Mouse (Mus musculus): ENCODE measurements around the gene Gm28308. TPM values are rescaled to one million over a fixed set of nuclear protein-coding genes. Genes with fewer than 3 reads are reported as not detected.

Gene Gm28308
- total RNA-seq, 1 experiment from 2014 or later = 1.3 TPM

DNA sequence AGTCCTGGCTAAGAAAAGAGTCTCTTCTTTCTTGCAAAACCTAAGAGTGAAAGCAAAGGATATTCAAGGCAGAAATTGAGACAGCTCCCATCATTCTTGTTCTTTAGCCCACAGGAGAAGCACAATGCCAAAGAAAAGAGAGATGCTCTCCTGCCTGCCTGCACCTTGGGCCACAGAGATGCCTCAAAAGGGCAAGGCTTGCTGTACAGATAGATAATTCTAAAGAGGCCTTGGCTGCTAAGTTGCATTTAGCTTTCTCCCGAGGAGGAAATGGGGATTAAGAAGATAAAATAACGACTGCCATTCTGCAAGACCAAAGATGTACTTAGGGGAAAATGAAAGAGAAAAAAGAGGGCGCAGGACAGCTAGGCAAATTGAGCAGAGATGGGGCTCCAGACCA, 33.8 kb upstream of the Gm28308 start:
- DNase-seq = no peak

GRCm38 (mm10) chr6:52246403-52246803, 33.3 kb upstream of the Gm28308 start:
- no peak for DNase-seq

GRCm38 (mm10) chr6:52245757-52246142, 32.6 kb upstream of the Gm28308 start, which contains the start of gene Hoxa11:
TSS of gene Hoxa11 (minus strand) at chr6:52245810.
- DNase-seq = no peak

- DNase-seq = no peak
Observed at GRCm38 (mm10) chr6:52245040-52245756, 32.1 kb upstream of the Gm28308 start.

DNA sequence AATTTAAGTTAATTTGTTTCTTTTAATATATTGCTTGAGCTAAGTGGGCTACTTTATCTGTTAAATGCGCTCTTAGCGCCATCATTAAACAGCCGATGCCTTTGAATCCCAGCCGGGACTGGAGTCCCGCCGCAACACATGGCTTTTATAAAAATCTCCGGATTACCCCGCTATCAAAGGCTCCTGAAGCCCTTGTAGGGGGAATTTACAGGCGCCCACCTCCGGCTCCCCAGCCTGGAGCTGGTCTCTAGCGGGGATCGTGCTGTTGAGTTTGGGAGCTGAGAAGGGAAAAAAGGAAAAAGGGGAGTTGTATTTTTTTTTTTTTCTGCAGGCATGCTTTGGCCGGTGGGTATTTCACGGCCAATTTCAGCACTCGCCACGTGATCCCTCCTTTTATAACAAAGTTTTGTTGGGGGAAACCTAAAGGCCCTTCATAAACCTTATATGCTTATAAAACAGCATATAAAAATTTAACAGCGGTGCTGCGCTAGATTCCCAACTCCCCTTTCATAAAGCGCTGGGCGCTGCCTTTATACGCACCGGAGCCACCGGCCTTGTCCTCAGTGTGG, 31.4 kb upstream of the Gm28308 start:
- no peak for DNase-seq

- DNase-seq = no peak
Observed at GRCm38 (mm10) chr6:52243681-52244121, 30.6 kb upstream of the Gm28308 start.

DNA sequence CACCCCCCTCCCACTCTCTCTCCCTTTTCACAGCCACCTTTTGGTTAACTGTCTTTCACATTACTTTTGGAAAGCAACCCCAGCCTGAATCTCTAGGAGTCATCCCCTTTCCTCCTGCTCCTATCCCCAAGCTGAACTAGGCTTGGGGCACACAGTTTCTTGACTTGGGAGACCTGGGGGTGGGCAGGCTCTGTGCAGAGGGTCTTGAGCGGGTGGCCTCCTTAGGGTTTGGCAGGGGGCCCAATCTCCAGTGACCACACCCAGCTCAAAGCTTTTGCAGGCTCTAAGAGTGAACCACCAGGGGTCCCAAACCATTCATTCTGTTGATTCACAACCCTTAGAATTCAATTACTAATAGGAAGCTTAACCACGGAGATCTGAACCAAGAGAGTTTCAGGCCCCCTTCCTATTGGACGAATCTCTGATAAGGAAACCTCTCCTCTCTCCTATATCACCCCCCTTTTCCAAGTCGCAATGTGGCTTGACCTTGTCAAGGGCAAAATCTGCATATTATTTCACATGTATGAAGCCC, 29.7 kb upstream of the Gm28308 start:
- DNase-seq = no peak

DNA sequence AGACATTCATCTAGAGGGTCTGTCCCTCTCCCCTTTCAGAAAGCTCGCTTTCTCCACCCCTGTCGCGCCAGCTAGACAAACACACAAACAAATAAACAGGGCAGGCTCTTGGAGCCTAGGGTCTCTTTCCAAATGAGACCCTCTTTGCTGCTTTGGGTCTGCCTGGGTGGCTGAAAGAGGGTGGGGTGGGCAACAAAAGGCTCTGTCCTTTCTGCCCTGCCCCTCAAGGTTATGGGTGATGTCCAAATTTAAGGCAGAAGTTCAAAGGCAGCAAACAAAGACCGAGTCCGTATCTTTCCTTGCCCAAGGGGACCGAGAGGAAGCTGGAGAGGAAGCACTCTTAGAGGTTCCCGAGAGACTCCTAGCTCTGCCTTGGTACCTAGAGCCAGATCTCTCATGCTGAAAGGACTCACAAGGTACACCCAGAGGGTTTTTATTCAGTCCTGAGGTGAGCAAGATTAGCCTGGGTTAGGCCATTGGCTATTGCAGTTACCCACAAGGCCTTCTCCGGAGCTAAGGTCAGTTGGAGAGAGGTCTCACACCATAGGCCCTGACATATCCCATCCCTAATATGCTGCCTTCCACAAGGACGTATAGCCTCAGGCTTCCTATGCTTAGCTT, 28.0 kb upstream of the Gm28308 start:
- DNase-seq = no peak

GRCm38 (mm10) chr6:52240389-52241000, 27.4 kb upstream of the Gm28308 start, which contains the start of gene Hoxa10:
TSS of gene Hoxa10 (minus strand) at chr6:52240854.
- DNase-seq = peak; percentile 90

GRCm38 (mm10) chr6:52239625-52240388, 26.7 kb upstream of the Gm28308 start:
- no peak for DNase-seq

- no peak for DNase-seq
Observed at GRCm38 (mm10) chr6:52238976-52239375, 25.8 kb upstream of the Gm28308 start.

GRCm38 (mm10) chr6:52238155-52238545, 25.0 kb upstream of the Gm28308 start:
- no peak for DNase-seq

- DNase-seq = no peak
Observed at GRCm38 (mm10) chr6:52237346-52238154, 24.4 kb upstream of the Gm28308 start.

DNA sequence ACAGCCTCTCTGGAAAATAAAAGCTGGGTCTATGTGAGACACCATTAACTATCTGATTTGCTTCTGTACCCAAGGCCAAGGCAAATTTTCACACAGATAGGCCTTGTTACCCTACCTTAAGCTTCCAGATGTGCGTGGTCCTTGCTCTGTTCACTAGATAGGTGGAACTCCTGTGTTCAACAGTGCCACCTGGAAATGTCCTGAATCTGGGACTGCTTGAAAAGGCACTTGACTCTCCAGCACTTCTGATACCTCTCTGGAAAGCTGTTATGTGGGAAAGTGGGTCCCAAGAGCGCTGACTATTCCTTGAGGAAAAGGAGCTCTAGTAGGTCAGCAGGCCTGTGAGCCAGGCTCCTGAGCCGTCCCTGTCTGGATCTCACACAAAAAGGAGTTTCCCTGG, 23.7 kb upstream of the Gm28308 start:
- DNase-seq = no peak

DNA sequence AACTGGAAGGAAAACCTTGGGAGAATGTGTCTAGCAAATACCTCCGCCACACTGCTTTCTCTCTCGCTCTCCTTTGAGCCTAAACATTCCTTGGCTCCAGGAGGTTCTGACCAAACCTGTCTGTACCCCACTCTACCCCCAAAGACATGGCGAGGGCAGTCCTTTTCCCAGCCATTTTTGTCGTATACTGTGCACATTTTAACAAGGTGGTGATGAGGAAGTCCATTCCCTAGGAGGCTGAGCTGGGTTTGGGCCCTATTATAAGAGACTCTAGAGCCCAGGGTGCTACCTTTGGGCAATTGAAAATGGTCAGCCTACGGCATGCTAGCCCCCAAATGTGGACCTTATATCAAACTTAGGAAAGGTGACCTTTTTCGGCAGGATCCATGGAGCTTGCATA, 22.7 kb upstream of the Gm28308 start:
- no peak for DNase-seq

DNA sequence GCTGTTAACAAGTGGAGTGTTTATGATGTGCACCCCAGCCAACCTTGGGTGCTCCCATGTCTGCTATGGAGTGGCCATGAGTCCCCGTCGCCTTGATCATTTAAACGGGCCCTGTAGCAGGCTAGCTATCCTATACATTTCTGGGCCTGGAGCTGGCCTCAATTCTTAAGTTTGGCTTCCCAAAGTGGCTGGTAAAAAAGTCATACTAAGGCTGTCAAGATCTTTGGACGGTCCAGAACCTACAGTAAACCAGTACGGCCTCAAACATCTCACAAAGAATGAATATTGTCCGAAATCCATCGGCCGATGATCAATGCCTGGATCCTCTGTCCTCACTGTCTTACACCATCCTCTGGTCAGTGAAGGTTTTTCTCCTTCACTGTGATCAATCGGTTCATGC, 22.1 kb upstream of the Gm28308 start:
- no peak for DNase-seq

GRCm38 (mm10) chr6:52234428-52235140, 21.4 kb upstream of the Gm28308 start:
- no peak for DNase-seq

DNA sequence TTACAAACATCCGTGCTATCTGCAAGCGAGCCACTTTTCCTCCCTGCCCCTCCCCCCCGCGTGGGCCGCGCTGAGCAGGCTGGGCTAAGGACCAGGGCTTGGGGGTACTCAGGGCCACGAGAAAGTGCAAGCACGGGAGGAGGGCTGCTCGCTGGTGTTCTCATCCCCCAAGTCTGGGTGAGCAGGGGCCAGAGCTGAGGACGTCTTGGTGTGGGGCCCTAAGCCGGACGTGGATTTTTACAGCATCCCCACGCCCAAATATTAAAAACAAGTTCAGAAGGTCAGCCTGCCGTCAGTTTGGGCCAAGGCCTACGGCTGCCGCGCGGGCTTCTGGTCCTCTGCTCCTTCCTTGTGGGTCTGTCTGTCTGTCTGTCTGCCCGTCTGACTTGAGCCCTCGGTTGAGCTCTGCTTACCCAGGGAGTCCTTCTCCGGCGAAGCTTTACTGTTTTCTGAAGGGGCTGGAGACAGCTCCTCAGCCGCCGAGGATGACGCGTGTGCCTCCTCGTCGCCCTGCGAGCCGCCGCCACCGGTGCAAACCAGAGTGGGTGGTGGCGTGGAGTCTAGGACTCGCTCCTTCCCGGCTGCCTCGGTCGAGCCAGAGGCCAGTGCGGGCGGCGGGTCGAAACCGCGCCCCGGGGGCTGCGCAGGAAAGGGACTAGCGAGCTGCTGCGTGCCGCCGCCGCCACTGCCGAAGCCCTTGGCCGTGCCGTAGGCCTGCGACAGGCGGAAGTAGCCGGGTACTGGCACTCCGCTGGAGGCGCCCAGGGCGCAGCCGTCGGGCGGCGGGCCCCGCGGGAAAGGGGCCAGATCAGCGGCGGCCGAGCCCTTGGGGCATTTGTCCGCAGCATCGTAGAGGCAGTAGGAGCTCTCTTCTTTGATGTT, 20.6 kb upstream of the Gm28308 start:
- no peak for DNase-seq

DNA sequence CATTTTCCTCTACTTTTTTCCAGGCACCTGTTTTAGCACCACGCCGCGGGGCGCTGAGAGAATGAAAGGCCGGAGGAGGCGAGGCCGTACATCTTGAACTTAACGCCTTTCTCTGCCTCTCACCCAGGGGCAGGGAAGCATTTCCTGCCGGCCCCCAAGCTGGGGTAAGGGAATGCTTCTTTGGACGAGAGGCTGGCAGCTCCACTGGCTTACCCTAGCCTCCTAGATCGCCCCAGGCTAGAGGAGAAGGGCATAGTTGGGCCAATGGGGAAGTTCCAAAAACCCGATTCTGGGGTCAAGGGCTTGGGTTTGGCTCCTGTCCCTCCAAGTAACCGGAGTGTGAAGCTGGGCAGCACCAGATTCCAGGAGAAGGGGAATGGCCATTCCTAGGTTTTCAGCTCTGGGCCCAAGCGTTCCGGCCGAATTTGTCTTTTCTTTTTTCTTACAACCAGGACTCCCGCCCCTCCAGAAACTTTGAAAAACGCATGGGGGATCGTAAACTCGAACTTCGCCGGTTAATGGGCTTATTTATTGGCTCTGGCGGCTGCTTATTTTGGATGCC, 19.9 kb upstream of the Gm28308 start:
- no peak for DNase-seq
